In the genomic region with DNA sequence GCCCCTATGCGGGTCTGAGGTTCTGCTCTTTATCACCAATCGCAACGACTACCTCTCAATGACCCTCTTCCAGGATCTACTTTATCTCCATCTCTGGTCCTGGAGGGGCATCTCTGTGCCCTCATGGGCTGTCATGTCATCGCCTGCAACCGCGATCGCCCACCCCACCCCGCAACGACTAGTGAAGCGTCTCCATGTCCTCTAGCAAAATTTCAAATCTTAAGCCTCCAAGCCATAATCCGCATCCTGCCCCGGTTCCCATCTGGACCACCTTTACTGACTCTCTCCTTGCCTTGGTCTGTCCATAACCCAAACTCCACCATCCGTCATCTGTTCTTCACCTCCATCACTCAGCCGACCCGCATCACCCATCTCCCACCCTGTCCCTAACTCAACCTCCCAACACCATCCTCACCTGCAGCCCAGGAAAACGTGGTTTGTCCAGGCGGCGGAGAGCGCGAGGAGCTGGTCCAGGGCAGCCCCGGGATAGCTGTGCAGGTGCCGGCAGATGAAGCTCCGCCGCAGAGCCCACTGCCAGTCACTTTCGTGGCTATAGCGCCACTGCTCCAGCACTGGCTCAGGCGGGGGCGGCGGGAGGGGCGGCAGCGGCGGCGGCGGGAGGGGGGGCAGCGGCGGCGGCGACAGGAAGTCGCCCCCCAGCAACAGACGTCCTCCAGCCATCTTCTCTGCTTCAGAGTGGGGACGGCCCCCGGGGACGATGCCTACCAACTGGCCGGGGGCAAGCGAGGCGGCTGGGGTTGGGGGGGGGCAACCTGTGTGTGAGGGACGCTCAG, we compare ENCODE assay signal across 8 mouse cellular contexts. TPM values are rescaled to one million over a fixed set of nuclear protein-coding genes. Genes with fewer than 3 reads are reported as not detected.
DNase-seq lines count a peak whose midpoint lies in the region; ATAC-seq and TF ChIP-seq lines count a peak whose summit lies in the region.

A gene (minus strand): TSS at position 579 of the 794 bp plus-strand sequence.

- TF ChIP-seq CTCF in G1E (IDR thresholded peaks at IDR 0.05; ENCODE audit: low read depth, low read length), result no peak

- H3K36me3 ChIP-seq in G1E (replicated peaks), result peaks cover 6% of the 10 kb centered on the region
- no peaks in the 10 kb centered on the region for H3K36me3 ChIP-seq in kidney, embryonic 14.5 days (ENCODE audit: control insufficient read depth, insufficient read depth, low read length)
- H3K36me3 ChIP-seq in liver, embryonic 12.5 days, result no peaks in the 10 kb centered on the region
- no peaks in the 10 kb centered on the region for H3K36me3 ChIP-seq in neural tube, embryonic 14.5 days (ENCODE audit: control insufficient read depth, insufficient read depth, low read length)

- H3K27ac ChIP-seq in kidney, embryonic 14.5 days (ENCODE audit: low read depth, low read length), result peak within 1 kb of the TSS; percentile 67; the same call in 1 of the 2 replicates
- peak within 1 kb of the TSS; percentile 70 for H3K27ac ChIP-seq in liver, embryonic 12.5 days
- H3K27ac ChIP-seq in neural tube, embryonic 14.5 days (ENCODE audit: low read depth, low read length), result peak within 1 kb of the TSS; percentile 82

- H3K9ac ChIP-seq in kidney, embryonic 14.5 days (ENCODE audit: low read depth, low read length), result peak within 1 kb of the TSS; percentile 73
- H3K9ac ChIP-seq in liver, embryonic 12.5 days, result peak within 1 kb of the TSS; percentile 78
- peak within 1 kb of the TSS; percentile 62 for H3K9ac ChIP-seq in neural tube, embryonic 14.5 days (replicated peaks; ENCODE audit: low read depth, low read length)

- 23% methylated on average over 42 of the region's 47 CpGs for WGBS in kidney, embryonic 14.5 days
- WGBS in liver, embryonic 12.5 days (ENCODE audit: insufficient replicate concordance), result 9% methylated on average over 46 of the region's 47 CpGs
- WGBS in neural tube, embryonic 14.5 days, result 15% methylated on average over 31 of the region's 47 CpGs

- H3K4me3 ChIP-seq in G1E (ENCODE audit: low read depth, low read length), result peak within 1 kb of the TSS; percentile 76
- peak within 1 kb of the TSS; percentile 53 for H3K4me3 ChIP-seq in kidney, embryonic 14.5 days (ENCODE audit: low read length)
- H3K4me3 ChIP-seq in liver, embryonic 12.5 days, result peak within 1 kb of the TSS; percentile 70
- peak within 1 kb of the TSS; percentile 50 for H3K4me3 ChIP-seq in neural tube, embryonic 14.5 days (ENCODE audit: low read depth, low read length)

- peak; percentile 28 for DNase-seq in 3134 (ENCODE audit: extremely low read depth, insufficient read length, low spot score)
- DNase-seq in G1E (ENCODE audit: low spot score), result peak; percentile 35
- DNase-seq in cerebellum, postnatal 14 days, result peak; percentile 57 to 64
- DNase-seq in frontal cortex, postnatal 25 days (ENCODE audit: low spot score in 2 of 2), result peak; percentile 20 to 24
- peak; percentile 63 for DNase-seq in thymus, postnatal 14 days

- H3K27me3 ChIP-seq in G1E (ENCODE audit: insufficient read depth, low read length), result no peaks in the 10 kb centered on the region
- H3K27me3 ChIP-seq in kidney, embryonic 14.5 days (ENCODE audit: control insufficient read depth, insufficient read depth, low read length), result no peaks in the 10 kb centered on the region
- H3K27me3 ChIP-seq in liver, embryonic 12.5 days (replicated peaks), result no peaks in the 10 kb centered on the region
- H3K27me3 ChIP-seq in neural tube, embryonic 14.5 days (ENCODE audit: control insufficient read depth, insufficient read depth, low read length), result no peaks in the 10 kb centered on the region

- no peaks in the 10 kb centered on the region for H3K9me3 ChIP-seq in G1E (replicated peaks)
- no peaks in the 10 kb centered on the region for H3K9me3 ChIP-seq in kidney, embryonic 14.5 days (ENCODE audit: control insufficient read depth, low read length)
- no peaks in the 10 kb centered on the region for H3K9me3 ChIP-seq in liver, embryonic 12.5 days (replicated peaks)
- no peaks in the 10 kb centered on the region for H3K9me3 ChIP-seq in neural tube, embryonic 14.5 days (ENCODE audit: control insufficient read depth, low read length)

- H3K4me1 ChIP-seq in G1E (ENCODE audit: insufficient read depth, low read depth, low read length), result peaks cover 9% of the 10 kb centered on the region
- no peaks in the 10 kb centered on the region for H3K4me1 ChIP-seq in kidney, embryonic 14.5 days (ENCODE audit: control insufficient read depth, insufficient read depth, low read length)
- H3K4me1 ChIP-seq in liver, embryonic 12.5 days, result peaks cover 15% of the 10 kb centered on the region; the same call in 1 of the 2 replicates
- no peaks in the 10 kb centered on the region for H3K4me1 ChIP-seq in neural tube, embryonic 14.5 days (ENCODE audit: control insufficient read depth, insufficient read depth, low read length)

- peak within 1 kb of the TSS; percentile 69 for H3K4me2 ChIP-seq in kidney, embryonic 14.5 days (replicated peaks; ENCODE audit: low read depth, low read length)
- H3K4me2 ChIP-seq in liver, embryonic 12.5 days, result peak within 1 kb of the TSS; percentile 80
- peak within 1 kb of the TSS; percentile 50 for H3K4me2 ChIP-seq in neural tube, embryonic 14.5 days (ENCODE audit: low read depth, low read length)

- ATAC-seq in G1E (ENCODE audit: extremely low read depth, insufficient number of reproducible peaks, low FRiP score, poor library complexity, severe bottlenecking), result 0 out of 2 replicates have a peak, but pooled peaks have one; percentile 26
- peak; percentile 58 for ATAC-seq in kidney, embryonic 14.5 days (ENCODE audit: low FRiP score, low TSS enrichment)
- peak; percentile 72 for ATAC-seq in liver, embryonic 12.5 days
- ATAC-seq in neural tube, embryonic 14.5 days (ENCODE audit: low read depth), result peak; percentile 76

RNA-seq across cellular contexts. Expression of the gene that starts here (rescaled TPM):
- total RNA-seq in G1E (2014; fragmentation: Nextera tagmentation), result 20.2 and 23.1 TPM in 2 replicates
- 10.3 and 12.2 TPM in 2 replicates for total RNA-seq in G1E (2017)
- polyA plus RNA-seq in G1E (2012), result 1.4 and 1.5 TPM in 2 replicates
- polyA plus RNA-seq in kidney, embryonic 14.5 days (2014; fragmentation: Nextera tagmentation; extraction: Ambion mirVana), result 2.8 and 3.7 TPM in 2 replicates
- 1.2 TPM in 2 replicates for polyA plus RNA-seq in liver, embryonic 12.5 days (2016; fragmentation: Nextera tagmentation; extraction: Ambion mirVana)
- 21.4 and 25.6 TPM in 2 replicates for polyA plus RNA-seq in neural tube, embryonic 14.5 days (2014; fragmentation: Nextera tagmentation; extraction: Ambion mirVana)

Comparison
In these comparisons a context has a peak if more than half of its experiments do, and no peak if none do; other contexts are left out.
1. Peak in every context shown above with its lines: DNase-seq, ATAC-seq, H3K4me3 ChIP-seq and H3K27ac ChIP-seq.
2. ATAC-seq: peak in every context shown above with its lines; median percentile 76 in neural tube, embryonic 14.5 days; 72 in liver, embryonic 12.5 days; 58 in kidney, embryonic 14.5 days; 26 in G1E.